Mouse (Mus musculus): ENCODE data around the gene Cfap61.

Gene Cfap61

GRCm38 (mm10) chr2:146221076-146221928 is 286.7 kb downstream of the Cfap61 start, which contains the start of gene Insm1:
Insm1 (plus strand) TSS chr2:146221921.
- DNase-seq (ENCODE audit: low spot score) = peak; percentile 16

DNA sequence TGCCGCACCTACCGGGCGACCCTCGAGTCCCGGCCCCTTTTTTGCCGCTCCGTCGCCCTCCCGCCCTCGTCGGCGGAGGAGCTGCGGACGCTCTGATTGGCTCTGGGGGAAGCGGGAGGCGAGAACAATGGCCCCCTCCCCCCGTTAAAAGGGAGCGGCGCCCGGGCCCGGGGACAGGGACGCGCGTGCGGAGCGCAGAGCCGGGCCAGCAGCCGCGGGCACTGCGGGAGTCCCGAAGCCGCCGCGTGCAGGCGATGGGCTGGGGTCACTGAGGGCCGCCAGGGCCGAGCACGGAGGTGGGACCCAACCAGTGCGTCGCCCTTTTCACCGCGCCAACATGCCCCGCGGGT is 287.3 kb downstream of the Cfap61 start:
- no peak for DNase-seq (ENCODE audit: low spot score)

- DNase-seq (ENCODE audit: low spot score) = peak; percentile 5
These were observed 287.9 kb downstream of the Cfap61 start for GRCm38 (mm10) chr2:146222279-146223175.

- DNase-seq (ENCODE audit: low spot score) = no peak
These were observed 288.8 kb downstream of the Cfap61 start for GRCm38 (mm10) chr2:146223176-146223905.

GRCm38 (mm10) chr2:146224141-146224540 is 289.6 kb downstream of the Cfap61 start:
- no peak for DNase-seq (ENCODE audit: low spot score)

- no peak for DNase-seq (ENCODE audit: low spot score)
These were observed 291.2 kb downstream of the Cfap61 start for GRCm38 (mm10) chr2:146225818-146226217.

- no peak for DNase-seq (ENCODE audit: low spot score)
These were observed 291.9 kb downstream of the Cfap61 start for GRCm38 (mm10) chr2:146226484-146226883.

- no peak for DNase-seq (ENCODE audit: low spot score)
These were observed 293.1 kb downstream of the Cfap61 start for GRCm38 (mm10) chr2:146227646-146228045.

DNA sequence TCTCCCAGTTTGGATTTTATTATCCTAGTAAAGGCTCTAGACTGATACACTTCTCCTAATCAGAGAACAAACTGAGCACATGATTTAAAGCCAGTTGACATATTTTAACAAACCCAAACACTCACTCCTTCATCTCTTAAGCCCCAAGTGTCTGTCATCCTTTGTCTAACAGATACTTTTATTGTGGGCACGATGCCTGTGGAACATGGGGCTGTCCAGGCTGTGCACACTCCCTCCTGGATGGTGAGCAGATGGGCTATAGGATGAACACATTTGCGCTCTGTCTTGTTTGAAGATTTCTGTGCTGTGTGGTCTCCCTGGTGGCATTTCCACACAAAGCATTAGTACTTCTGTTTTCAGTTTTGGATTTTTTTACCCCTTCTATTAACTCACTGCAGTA is 293.9 kb downstream of the Cfap61 start:
- no peak for DNase-seq (ENCODE audit: low spot score)

GRCm38 (mm10) chr2:146231485-146231884 is 296.9 kb downstream of the Cfap61 start:
- no peak for DNase-seq (ENCODE audit: low spot score)

DNA sequence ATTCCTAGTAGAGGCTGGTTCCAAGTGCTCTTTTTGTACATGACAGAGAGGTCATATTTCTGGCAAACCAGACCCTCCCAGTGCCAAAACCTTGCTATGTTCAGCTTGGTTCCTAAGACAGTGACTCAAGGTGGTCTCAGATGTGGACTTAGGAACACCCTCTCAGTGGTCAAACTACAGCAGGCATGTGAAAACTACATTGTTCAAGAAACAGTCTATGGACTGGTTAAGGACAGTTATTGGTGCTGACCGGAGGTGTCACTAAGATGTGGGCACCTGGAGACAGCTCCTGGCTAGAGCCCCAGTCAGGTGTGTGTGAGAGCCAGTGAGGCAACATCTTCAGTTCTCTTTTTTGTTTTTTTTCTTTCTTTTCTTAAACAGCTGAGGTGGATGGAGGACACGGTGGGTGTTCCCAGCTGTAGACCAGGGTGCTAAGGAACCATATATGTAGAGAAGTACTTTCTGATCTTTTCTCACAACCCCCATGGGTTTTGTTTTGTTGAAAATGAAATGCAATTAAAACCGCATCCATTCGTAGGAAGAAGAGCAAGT is 304.7 kb downstream of the Cfap61 start:
- no peak for DNase-seq (ENCODE audit: low spot score)

DNA sequence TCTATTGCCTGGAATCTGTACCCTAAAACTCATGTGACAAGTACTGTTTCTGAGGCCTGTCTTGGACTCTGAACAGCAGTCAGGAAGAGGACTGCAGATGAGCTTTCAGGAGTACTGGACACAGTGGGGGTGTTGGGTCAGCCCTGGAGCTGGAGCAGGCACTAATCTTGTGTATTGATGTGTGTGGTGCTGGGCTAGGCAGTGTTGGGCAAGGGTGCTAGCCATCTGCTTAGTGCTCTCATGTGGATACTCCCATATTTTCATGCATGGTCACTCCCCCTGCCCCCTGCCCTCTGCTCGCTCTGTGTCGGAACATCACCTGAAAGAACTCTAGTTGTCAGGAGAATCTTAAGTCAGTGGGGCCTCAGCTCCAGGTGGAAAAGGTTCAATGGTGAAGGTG is 309.5 kb downstream of the Cfap61 start:
- DNase-seq (ENCODE audit: low spot score) = no peak

DNA sequence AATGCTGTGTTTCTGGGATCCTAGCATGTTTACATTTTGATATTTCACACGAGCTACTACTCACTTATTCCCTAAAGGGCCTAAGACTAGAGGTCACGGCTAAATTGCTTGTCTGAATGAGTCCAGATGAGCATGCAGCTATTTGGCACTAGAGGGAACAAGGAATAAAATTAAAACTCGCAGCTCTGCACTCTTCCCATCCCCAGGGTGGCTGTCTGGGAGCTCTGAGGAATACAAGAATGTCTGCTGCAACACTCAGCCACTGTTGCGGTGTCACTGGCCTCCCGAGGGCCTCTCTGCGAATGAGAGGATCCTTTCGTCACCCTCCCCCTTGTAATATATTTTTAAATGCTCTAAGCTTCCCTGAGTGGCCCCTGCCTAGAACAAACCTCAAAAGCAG is 310.8 kb downstream of the Cfap61 start:
- DNase-seq (ENCODE audit: low spot score) = no peak

DNA sequence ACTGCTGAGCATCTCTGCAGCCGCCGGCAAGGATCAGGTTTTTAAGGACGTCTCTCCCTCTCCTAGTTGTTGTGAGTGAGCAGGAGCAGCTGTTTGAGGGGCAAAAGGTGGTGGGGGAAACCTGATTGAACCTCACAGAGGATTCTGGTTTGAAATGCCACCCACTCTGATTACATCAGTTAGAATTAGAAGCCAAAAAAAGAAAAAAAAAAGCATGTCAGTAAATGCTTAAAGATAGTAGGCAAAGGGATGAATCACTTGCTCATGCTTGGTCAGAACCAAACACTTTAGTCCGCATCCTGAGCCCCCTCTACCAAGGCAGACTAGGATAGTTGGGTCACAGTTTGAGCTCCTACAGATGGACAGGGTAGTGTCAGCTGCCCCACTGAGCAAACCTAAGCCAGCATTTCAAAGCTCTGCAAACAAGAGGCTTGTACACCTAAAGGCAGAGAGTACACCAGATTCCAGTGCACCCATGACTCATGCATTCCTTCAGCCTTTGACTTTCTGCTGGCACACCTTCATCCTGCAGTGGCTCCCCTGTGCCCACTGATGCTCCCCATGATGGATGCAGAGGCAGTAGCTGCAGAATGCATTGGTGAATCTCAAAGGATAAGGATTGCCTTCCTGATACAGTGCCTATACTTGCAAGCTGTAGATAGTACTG is 312.0 kb downstream of the Cfap61 start:
- DNase-seq (ENCODE audit: low spot score) = no peak

GRCm38 (mm10) chr2:146247576-146247975 is 313.0 kb downstream of the Cfap61 start:
- no peak for DNase-seq (ENCODE audit: low spot score)

DNA sequence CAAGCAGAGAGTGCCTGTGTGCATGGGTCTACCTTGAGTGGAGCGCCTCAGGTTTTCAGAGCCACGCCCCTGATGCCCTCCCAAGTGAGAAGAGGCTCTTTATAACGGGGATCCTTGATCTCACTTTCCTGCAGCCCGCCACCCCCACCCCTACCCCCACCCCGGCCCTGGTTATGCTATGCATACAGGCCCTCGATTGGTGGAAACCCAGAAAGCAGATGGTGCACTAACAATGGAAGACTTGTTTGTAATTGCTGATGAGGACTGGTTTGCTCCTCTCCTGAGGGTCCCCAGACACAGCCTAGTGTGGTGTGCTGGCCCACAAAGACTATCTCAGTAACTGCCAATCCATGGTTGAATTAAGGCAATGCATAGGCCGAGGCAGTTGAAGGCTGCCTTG is 314.4 kb downstream of the Cfap61 start:
- no peak for DNase-seq (ENCODE audit: low spot score)

DNA sequence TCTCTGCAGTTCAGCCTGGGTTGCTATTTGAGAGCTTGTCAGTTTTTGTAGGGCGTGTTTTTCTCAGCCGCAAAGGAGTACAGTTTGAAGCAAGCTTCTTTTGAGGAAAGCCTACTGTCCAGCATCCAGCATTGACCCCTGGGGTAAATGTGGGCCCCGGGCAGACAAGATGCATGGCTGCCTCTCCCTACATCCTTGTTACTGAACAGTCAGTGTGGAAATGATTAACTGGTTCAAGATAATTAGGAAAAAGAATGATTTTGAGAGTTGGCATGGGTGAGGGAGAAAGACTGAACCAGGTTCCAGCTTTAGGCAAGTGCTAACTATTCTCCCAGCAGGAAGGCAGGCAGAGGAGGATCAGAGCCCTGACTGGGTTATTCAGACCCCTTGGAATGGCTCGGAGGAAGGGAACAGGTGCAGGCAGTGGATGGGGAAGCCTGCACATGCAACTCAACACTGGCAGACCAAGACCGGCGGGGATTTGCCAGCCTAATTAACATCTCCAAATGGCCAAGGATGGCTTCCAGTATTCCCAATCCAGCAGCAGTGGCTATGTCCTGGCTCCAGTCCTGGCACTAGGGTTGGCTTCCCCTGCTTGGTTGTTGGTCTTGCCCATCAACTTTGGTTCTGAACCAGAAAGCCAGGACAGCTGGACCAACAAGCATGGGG is 315.8 kb downstream of the Cfap61 start:
- no peak for DNase-seq (ENCODE audit: low spot score)

DNA sequence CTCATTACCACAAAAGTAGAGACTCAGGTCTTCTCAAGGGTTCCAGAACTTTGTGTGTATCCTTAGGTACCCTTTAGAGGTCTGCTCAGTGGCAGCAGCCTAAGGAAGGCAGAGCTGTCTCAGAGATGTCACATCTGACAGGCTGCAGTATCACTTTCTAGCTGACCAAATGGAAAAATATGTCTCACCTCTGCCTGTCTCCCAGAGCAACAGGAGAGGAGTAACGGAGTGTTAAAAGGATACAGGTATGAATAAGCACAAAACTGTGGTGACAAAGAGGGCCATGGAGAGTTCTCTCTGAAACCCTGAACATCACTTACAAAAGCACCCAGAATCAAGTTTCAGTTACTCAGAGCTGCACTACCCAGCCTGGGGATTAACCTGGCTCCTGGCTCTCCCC is 319.8 kb downstream of the Cfap61 start:
- no peak for DNase-seq (ENCODE audit: low spot score)

- DNase-seq (ENCODE audit: low spot score) = no peak
These were observed 321.1 kb downstream of the Cfap61 start for GRCm38 (mm10) chr2:146255636-146256035.

- DNase-seq (ENCODE audit: low spot score) = no peak
These were observed 321.8 kb downstream of the Cfap61 start for GRCm38 (mm10) chr2:146256321-146256875.

GRCm38 (mm10) chr2:146257037-146257436 is 322.5 kb downstream of the Cfap61 start:
- no peak for DNase-seq (ENCODE audit: low spot score)
